Mouse (Mus musculus): ENCODE results near the gene Ajm1.

The Ajm1 gene

DNA sequence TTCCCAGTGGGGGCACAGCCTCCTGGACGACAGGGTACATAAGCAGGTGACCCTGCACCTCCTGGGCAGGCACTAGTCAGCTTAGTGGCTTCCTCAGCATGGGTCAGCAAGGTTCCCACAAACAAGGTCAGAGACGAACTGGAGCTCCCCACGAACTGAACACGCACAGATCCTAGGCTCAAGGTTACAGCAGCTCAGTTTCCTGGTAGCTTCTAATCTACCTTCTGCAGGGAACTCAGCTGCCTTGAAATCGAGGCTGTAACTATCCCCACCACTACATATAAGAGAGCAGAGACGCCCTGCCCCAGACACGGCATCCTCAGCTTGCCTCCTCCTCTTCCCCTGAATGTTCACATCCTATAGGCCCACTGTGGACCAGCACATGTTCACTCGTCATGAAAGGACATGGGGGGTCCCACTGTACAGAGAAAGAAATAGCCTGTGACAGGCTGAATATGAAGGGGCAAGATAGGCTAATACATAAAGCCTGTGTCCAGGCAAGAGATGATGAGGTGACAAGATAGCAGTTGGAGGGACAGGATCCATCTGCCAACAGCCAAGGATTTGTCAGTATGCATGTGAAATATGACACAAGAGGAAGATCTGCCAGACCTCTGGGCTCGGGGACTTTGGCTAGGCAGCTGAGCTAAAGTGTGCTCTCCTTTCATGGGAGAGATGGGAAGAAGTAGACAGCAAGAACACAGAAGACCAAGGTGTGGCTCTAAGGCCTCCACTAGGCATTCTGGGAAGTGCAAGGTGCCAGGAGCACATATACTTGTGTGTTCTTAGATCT is 54.9 kb downstream of the Ajm1 start:
- DNase-seq: no peak

All from kidney, postnatal 25 days (tissue).